Mouse (Mus musculus): Measurements from ENCODE around the gene Inka1.
"Not testable (repeated sequence)": the region's sequence is repeated elsewhere in the genome, so short reads cannot be mapped to it uniquely, and the experiment has no call there.

The Inka1 gene

GRCm38 (mm10) chr9:107985131-107986119, at the start of gene Inka1:
Gene Inka1, minus strand, starts transcription at chr9:107985879.
- DNase-seq (ENCODE audit: low spot score in 2 of 2), result peak in 1 of 2 experiments; percentile 81

- no peak for DNase-seq (ENCODE audit: low spot score in 2 of 2)
These were observed 46.4 kb upstream of the Inka1 start for GRCm38 (mm10) chr9:108032126-108032525.

- DNase-seq (ENCODE audit: low spot score in 2 of 2), result no peak
These were observed 42.2 kb upstream of the Inka1 start for GRCm38 (mm10) chr9:108027867-108028266.

GRCm38 (mm10) chr9:108026584-108026983, 40.9 kb upstream of the Inka1 start:
- DNase-seq (ENCODE audit: low spot score in 2 of 2), result no peak

- no peak for DNase-seq (ENCODE audit: low spot score in 2 of 2)
These were observed 37.5 kb upstream of the Inka1 start for GRCm38 (mm10) chr9:108023216-108023615.

- DNase-seq (ENCODE audit: low spot score in 2 of 2), result no peak
These were observed 35.1 kb upstream of the Inka1 start for GRCm38 (mm10) chr9:108020741-108021140.

- peak in 1 of 2 experiments; percentile 42 for DNase-seq (ENCODE audit: low spot score in 2 of 2)
These were observed 31.4 kb upstream of the Inka1 start for GRCm38 (mm10) chr9:108017127-108017526.

GRCm38 (mm10) chr9:108013577-108013976, 27.9 kb upstream of the Inka1 start:
- not testable (repeated sequence) for DNase-seq (ENCODE audit: low spot score in 2 of 2)

GRCm38 (mm10) chr9:108010385-108010784, 24.7 kb upstream of the Inka1 start:
- DNase-seq (ENCODE audit: low spot score in 2 of 2), result no peak

- no peak for DNase-seq (ENCODE audit: low spot score in 2 of 2)
These were observed 22.4 kb upstream of the Inka1 start for GRCm38 (mm10) chr9:108008041-108008440.

GRCm38 (mm10) chr9:108003531-108003890, 17.8 kb upstream of the Inka1 start:
- no peak for DNase-seq (ENCODE audit: low spot score in 2 of 2)

GRCm38 (mm10) chr9:108002778-108003530, 17.3 kb upstream of the Inka1 start:
- DNase-seq (ENCODE audit: low spot score in 2 of 2), result no peak

GRCm38 (mm10) chr9:108001922-108002770, 16.5 kb upstream of the Inka1 start, which contains the start of gene Ip6k1:
Gene Ip6k1, plus strand, starts transcription at chr9:108002501.
- DNase-seq (ENCODE audit: low spot score in 2 of 2), result peak; percentile 100

- DNase-seq (ENCODE audit: low spot score in 2 of 2), result no peak
These were observed 10.4 kb upstream of the Inka1 start, which contains the start of gene Gm20662 for GRCm38 (mm10) chr9:107996049-107996448. Gene Gm20662, plus strand, starts transcription at chr9:107996349.

GRCm38 (mm10) chr9:107995513-107995912, 9.8 kb upstream of the Inka1 start:
- DNase-seq (ENCODE audit: low spot score in 2 of 2), result no peak

GRCm38 (mm10) chr9:107994464-107994863, 8.8 kb upstream of the Inka1 start:
- DNase-seq (ENCODE audit: low spot score in 2 of 2), result no peak

- DNase-seq (ENCODE audit: low spot score in 2 of 2), result no peak
These were observed 7.3 kb upstream of the Inka1 start for GRCm38 (mm10) chr9:107993013-107993412.

GRCm38 (mm10) chr9:107992197-107992596, 6.5 kb upstream of the Inka1 start, which contains the start of gene Cdhr4:
Gene Cdhr4, plus strand, starts transcription at chr9:107992497.
- no peak for DNase-seq (ENCODE audit: low spot score in 2 of 2)

- DNase-seq (ENCODE audit: low spot score in 2 of 2), result no peak
These were observed 2.3 kb upstream of the Inka1 start for GRCm38 (mm10) chr9:107987950-107988349.

- DNase-seq (ENCODE audit: low spot score in 2 of 2), result peak in 1 of 2 experiments; percentile 75
These were observed 697 bp upstream of the Inka1 start for GRCm38 (mm10) chr9:107986376-107986775.

- no peak for DNase-seq (ENCODE audit: low spot score in 2 of 2)
These were observed 974 bp downstream of the Inka1 start for GRCm38 (mm10) chr9:107984754-107985055.

Data from left cerebral cortex, adult 9 months (tissue).